Comparison of ENCODE assay signal across 24 mouse cellular contexts in the genomic region with DNA sequence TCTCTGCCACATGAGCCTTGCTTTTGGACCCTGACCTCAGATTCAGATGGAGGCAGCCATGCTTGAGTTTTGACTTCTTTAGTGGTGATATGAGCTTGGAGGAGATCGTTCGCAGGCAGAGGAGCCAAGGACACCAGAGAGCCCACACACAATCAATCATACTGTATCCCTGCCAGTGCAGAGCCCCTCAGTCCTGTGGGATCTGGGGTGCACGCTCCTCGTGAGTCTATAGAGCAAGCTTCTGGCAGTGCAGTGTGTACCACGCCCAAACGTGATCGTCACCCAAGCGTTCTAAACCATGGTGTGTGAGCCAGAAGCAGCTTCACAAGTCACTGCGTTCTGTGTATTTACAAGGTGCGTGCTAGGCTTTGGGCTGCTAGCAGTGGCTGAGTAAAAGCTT. TPM values are rescaled to one million over a fixed set of nuclear protein-coding genes. Genes with fewer than 3 reads are reported as not detected.
A peak's percentile ranks its signal among the peaks of the same experiment; 100 is the strongest.
DNase-seq lines count a peak whose midpoint lies in the region; ATAC-seq lines count a peak whose summit lies in the region.
"Had no signal": no experiment of that assay in that cellular context is flagged by ENCODE, and none has a peak within 500 bp of the region (broad histone marks: within the 10 kb centered on the region; RNA-seq: fewer than 3 reads in every experiment).

No protein-coding gene starts in this region.

- 79% methylated on average over 10 of the region's 10 CpGs for WGBS in embryonic facial prominence, embryonic 15.5 days
- 92% methylated on average over 10 of the region's 10 CpGs for WGBS in embryonic facial prominence, embryonic 10.5 days
- 82% methylated on average over 10 of the region's 10 CpGs for WGBS in midbrain, embryonic 11.5 days
- 84% methylated on average over 10 of the region's 10 CpGs for WGBS in midbrain, embryonic 14.5 days
- 80% methylated on average over 10 of the region's 10 CpGs for WGBS in intestine, embryonic 15.5 days

- no peak for DNase-seq in embryonic facial prominence, embryonic 10.5 days (ENCODE audit: low spot score)
- DNase-seq in gastrocnemius, postnatal 25 days = peak; percentile 12
- no peak for DNase-seq in gastrocnemius, adult 18-20 months (ENCODE audit: low spot score)
- DNase-seq in midbrain, embryonic 11.5 days (ENCODE audit: low spot score, missing footprints) = peak; percentile 72
- DNase-seq in midbrain, embryonic 14.5 days = no peak
- DNase-seq: adrenal gland, adult 8-10 months; adrenal gland, postnatal 14 days; adrenal gland, postnatal 36 days; B cell, adult 2 months; cerebellum, adult 11-12 months; cerebellum, adult 2 months; cerebellum, adult 9-10 months; cerebellum, postnatal 10 days; cerebellum, postnatal 25 days had no signal

- no peak overlapping the region for H3K9ac ChIP-seq in embryonic facial prominence, embryonic 15.5 days
- no peak overlapping the region for H3K9ac ChIP-seq in midbrain, embryonic 11.5 days (ENCODE audit: low read length)
- H3K9ac ChIP-seq in midbrain, embryonic 14.5 days (replicated peaks; ENCODE audit: low read length) = no peak overlapping the region
- no peak overlapping the region for H3K9ac ChIP-seq in intestine, embryonic 15.5 days
- H3K9ac ChIP-seq: embryonic facial prominence, embryonic 13.5 days; forebrain, embryonic 13.5 days; forebrain, embryonic 15.5 days had no signal

- H3K4me3 ChIP-seq in embryonic facial prominence, embryonic 15.5 days (replicated peaks) = no peak overlapping the region
- H3K4me3 ChIP-seq in embryonic facial prominence, embryonic 10.5 days = no peak overlapping the region
- H3K4me3 ChIP-seq in midbrain, embryonic 11.5 days (ENCODE audit: low read depth, low read length) = no peak overlapping the region
- no peak overlapping the region for H3K4me3 ChIP-seq in midbrain, embryonic 14.5 days (replicated peaks; ENCODE audit: low read depth, low read length)
- H3K4me3 ChIP-seq in intestine, embryonic 15.5 days (replicated peaks) = no peak overlapping the region
- H3K4me3 ChIP-seq: embryonic facial prominence, embryonic 13.5 days; forebrain, embryonic 13.5 days; forebrain, embryonic 15.5 days had no signal

- H3K36me3 ChIP-seq in embryonic facial prominence, embryonic 15.5 days = peaks cover 76% of the 10 kb centered on the region
- peaks cover 96% of the 10 kb centered on the region for H3K36me3 ChIP-seq in embryonic facial prominence, embryonic 10.5 days (replicated peaks)
- no peaks in the 10 kb centered on the region for H3K36me3 ChIP-seq in midbrain, embryonic 11.5 days (ENCODE audit: control insufficient read depth, insufficient read depth, low read length)
- peaks cover 12% of the 10 kb centered on the region; the same call in 1 of the 2 replicates for H3K36me3 ChIP-seq in midbrain, embryonic 14.5 days (ENCODE audit: control insufficient read depth, insufficient read depth, low read length)
- peaks cover 13% of the 10 kb centered on the region for H3K36me3 ChIP-seq in intestine, embryonic 15.5 days

- no peaks in the 10 kb centered on the region for H3K9me3 ChIP-seq in embryonic facial prominence, embryonic 15.5 days (replicated peaks)
- no peaks in the 10 kb centered on the region for H3K9me3 ChIP-seq in embryonic facial prominence, embryonic 10.5 days
- H3K9me3 ChIP-seq in midbrain, embryonic 11.5 days (ENCODE audit: control insufficient read depth, low read length) = no peaks in the 10 kb centered on the region
- H3K9me3 ChIP-seq in midbrain, embryonic 14.5 days (ENCODE audit: control insufficient read depth, low read length) = no peaks in the 10 kb centered on the region
- H3K9me3 ChIP-seq in intestine, embryonic 15.5 days = no peaks in the 10 kb centered on the region
- H3K9me3 ChIP-seq: embryonic facial prominence, embryonic 13.5 days; forebrain, embryonic 13.5 days; forebrain, embryonic 15.5 days; G1E had no signal

- H3K4me1 ChIP-seq in embryonic facial prominence, embryonic 15.5 days = no peaks in the 10 kb centered on the region
- H3K4me1 ChIP-seq in embryonic facial prominence, embryonic 10.5 days = no peaks in the 10 kb centered on the region
- peaks cover 4% of the 10 kb centered on the region; the same call in 1 of the 2 replicates for H3K4me1 ChIP-seq in midbrain, embryonic 11.5 days (ENCODE audit: control insufficient read depth, insufficient read depth, low read length)
- no peaks in the 10 kb centered on the region for H3K4me1 ChIP-seq in midbrain, embryonic 14.5 days (ENCODE audit: control insufficient read depth, insufficient read depth, low read length)
- no peaks in the 10 kb centered on the region for H3K4me1 ChIP-seq in intestine, embryonic 15.5 days (replicated peaks)
- H3K4me1 ChIP-seq: embryonic facial prominence, embryonic 13.5 days; forebrain, embryonic 13.5 days; forebrain, embryonic 15.5 days had no signal

- no peaks in the 10 kb centered on the region for H3K27me3 ChIP-seq in embryonic facial prominence, embryonic 15.5 days
- H3K27me3 ChIP-seq in embryonic facial prominence, embryonic 10.5 days (replicated peaks; ENCODE audit: low read depth, poor library complexity, severe bottlenecking) = no peaks in the 10 kb centered on the region
- H3K27me3 ChIP-seq in midbrain, embryonic 11.5 days (ENCODE audit: control insufficient read depth, insufficient read depth, low read length) = peaks cover 4% of the 10 kb centered on the region
- H3K27me3 ChIP-seq in midbrain, embryonic 14.5 days (ENCODE audit: control insufficient read depth, insufficient read depth, low read length) = no peaks in the 10 kb centered on the region
- H3K27me3 ChIP-seq in intestine, embryonic 15.5 days (replicated peaks) = no peaks in the 10 kb centered on the region
- H3K27me3 ChIP-seq: CH12.LX; embryonic facial prominence, embryonic 13.5 days; forebrain, embryonic 13.5 days; forebrain, embryonic 15.5 days; Patski had no signal

- H3K27ac ChIP-seq in embryonic facial prominence, embryonic 15.5 days (replicated peaks) = no peak overlapping the region
- no peak overlapping the region for H3K27ac ChIP-seq in embryonic facial prominence, embryonic 10.5 days (replicated peaks)
- H3K27ac ChIP-seq in midbrain, embryonic 11.5 days (ENCODE audit: low read depth, low read length) = no peak overlapping the region
- H3K27ac ChIP-seq in midbrain, embryonic 14.5 days (replicated peaks; ENCODE audit: low read depth, low read length) = no peak overlapping the region
- no peak overlapping the region for H3K27ac ChIP-seq in intestine, embryonic 15.5 days
- H3K27ac ChIP-seq: embryonic facial prominence, embryonic 13.5 days; forebrain, embryonic 13.5 days; forebrain, embryonic 15.5 days had no signal

- ATAC-seq in embryonic facial prominence, embryonic 15.5 days (ENCODE audit: insufficient number of reproducible peaks, low FRiP score, low TSS enrichment, low read depth) = 0 out of 2 replicates have a peak, but pooled peaks have one; percentile 11
- no peak for ATAC-seq in midbrain, embryonic 11.5 days (ENCODE audit: low FRiP score)
- ATAC-seq in midbrain, embryonic 14.5 days (ENCODE audit: low FRiP score, low TSS enrichment) = no peak
- no peak for ATAC-seq in intestine, embryonic 15.5 days
- ATAC-seq: activated CD4-positive, CD25-positive, alpha-beta regulatory T cell, adult 4 months; CD4-positive, CD25-positive, alpha-beta regulatory T cell, adult 4 months; forebrain, embryonic 13.5 days; forebrain, embryonic 15.5 days; Patski had no signal

- H3K4me2 ChIP-seq in embryonic facial prominence, embryonic 15.5 days (replicated peaks) = no peak overlapping the region
- no peak overlapping the region for H3K4me2 ChIP-seq in midbrain, embryonic 11.5 days
- no peak overlapping the region for H3K4me2 ChIP-seq in midbrain, embryonic 14.5 days (ENCODE audit: low read length)
- no peak overlapping the region for H3K4me2 ChIP-seq in intestine, embryonic 15.5 days (replicated peaks)
- H3K4me2 ChIP-seq: embryonic facial prominence, embryonic 13.5 days; forebrain, embryonic 13.5 days; forebrain, embryonic 15.5 days had no signal

RNA-seq across cellular contexts. Expression of a gene that starts 41.6 kb away (rescaled TPM):
- polyA plus RNA-seq in embryonic facial prominence, embryonic 15.5 days (2015; fragmentation: Nextera tagmentation; extraction: Ambion mirVana) = 215 TPM in 2 replicates
- polyA plus RNA-seq in embryonic facial prominence, embryonic 10.5 days (2016; fragmentation: Nextera tagmentation; extraction: Ambion mirVana) = 223 and 229 TPM in 2 replicates
- total RNA-seq in gastrocnemius, postnatal 25 days (2021) = 10 to 100 TPM; 84.6 to 87.0 TPM
- 100 to 1,000 TPM in 1 of 2 experiments, 10 to 100 TPM in 1; 93.2 to 103 TPM for total RNA-seq in gastrocnemius, adult 18-20 months (2021)
- polyA plus RNA-seq in midbrain, embryonic 11.5 days (2014; fragmentation: Nextera tagmentation; extraction: Ambion mirVana) = 275 and 291 TPM in 2 replicates
- polyA plus RNA-seq in midbrain, embryonic 14.5 days (2014; fragmentation: Nextera tagmentation; extraction: Ambion mirVana) = 217 and 257 TPM in 2 replicates
- polyA plus RNA-seq in intestine, embryonic 15.5 days (2015; fragmentation: Nextera tagmentation; extraction: Ambion mirVana) = 192 and 223 TPM in 2 replicates

Comparison
In these comparisons a context has a peak if more than half of its experiments do, and no peak if none do; other contexts are left out.
1. DNase-seq: peak in gastrocnemius, postnatal 25 days (single experiment) and midbrain, embryonic 11.5 days (single experiment); none in embryonic facial prominence, embryonic 10.5 days (single experiment), gastrocnemius, adult 18-20 months (single experiment) and midbrain, embryonic 14.5 days (single experiment).